Mouse (Mus musculus) thymus, adult 2 months (tissue): Measurements from ENCODE around the gene Ehf. TPM values are rescaled to one million over a fixed set of nuclear protein-coding genes. Genes with fewer than 3 reads are reported as not detected.

Experiments used
- DNase-seq: peaks from one replicate; pipeline ENCODE4 v3.0.0; 2021
- H3K27ac ChIP-seq: fragments of 200-500 bp; 2 replicates; pipeline ENCODE4 v1.5.1; 2012; ENCODE audit warnings: low read length, control low read depth; ENCODE audit not compliant: control insufficient read depth, insufficient read depth
- H3K27me3 ChIP-seq: fragments of 200-500 bp; 2 replicates; pipeline ENCODE4 v1.6.1; 2012; ENCODE audit warnings: mild to moderate bottlenecking, low read length, moderate library complexity, mixed read lengths; ENCODE audit not compliant: control insufficient read depth, insufficient read depth
- H3K36me3 ChIP-seq: fragments of 200-500 bp; 2 replicates; pipeline ENCODE4 v1.6.1; 2012; ENCODE audit warnings: mild to moderate bottlenecking, low read length, moderate library complexity; ENCODE audit not compliant: control insufficient read depth, insufficient read depth
- H3K4me1 ChIP-seq: fragments of 200-500 bp; replicated peaks from 2 replicates; pipeline ENCODE4 v1.6.1; 2012; ENCODE audit warnings: low read length; ENCODE audit not compliant: control insufficient read depth, insufficient read depth
- H3K4me3 ChIP-seq: fragments of 200-500 bp; 2 replicates; pipeline ENCODE4 v1.5.1; 2012; ENCODE audit warnings: mild to moderate bottlenecking, low read length, control low read depth, moderate library complexity; ENCODE audit not compliant: control insufficient read depth, insufficient read depth
- CTCF ChIP-seq: fragments of 200-500 bp; IDR thresholded peaks from 2 replicates; pipeline ENCODE4 v1.5.1; 2012; ENCODE audit warnings: mild to moderate bottlenecking, control low read depth, low read length, moderate library complexity, borderline replicate concordance; ENCODE audit not compliant: control insufficient read depth, poor library complexity, insufficient read depth; ENCODE audit errors: extremely low read depth
- POLR2A ChIP-seq: fragments of 200-500 bp; IDR thresholded peaks from 2 replicates; pipeline ENCODE4 v1.6.1; 2012; ENCODE audit warnings: mild to moderate bottlenecking, low read length, control low read depth, moderate library complexity; ENCODE audit not compliant: control insufficient read depth, poor library complexity, insufficient read depth; ENCODE audit errors: extremely low read depth
- WGBS: fragments of 180-500 bp; shearing (Covaris S2); methylation state at CpG from one replicate; pipeline ENCODE4 v1.1.7; 2018; 5-methylcytosine and 5-hydroxymethylcytosine counted together
- polyA plus RNA-seq: library from polyadenylated mRNA; depleted of rRNA; stranded (reverse); fragments of >200 nt; gene quantifications from 2 replicates; pipeline ENCODE4 v1.2.3, GENCODE M21; 2012

Ehf gene
- polyA plus RNA-seq, 1 experiment = 7.2 TPM

- Histone ChIP-seq H3K4me3 (no peak overlapping the region), H3K36me3 (no peaks in the 10 kb centered on the region), H3K27me3 (no peaks in the 10 kb centered on the region), H3K27ac (no peak overlapping the region), H3K4me1 (no peaks in the 10 kb centered on the region)
- WGBS = 95% methylated on average over 1 of the region's 1 CpGs
- TF ChIP-seq CTCF (no peak), POLR2A (no peak)
- no peak for DNase-seq
Measured at GRCm38 (mm10) chr2:103274270-103274669, 28.8 kb downstream of the Ehf start.

DNA sequence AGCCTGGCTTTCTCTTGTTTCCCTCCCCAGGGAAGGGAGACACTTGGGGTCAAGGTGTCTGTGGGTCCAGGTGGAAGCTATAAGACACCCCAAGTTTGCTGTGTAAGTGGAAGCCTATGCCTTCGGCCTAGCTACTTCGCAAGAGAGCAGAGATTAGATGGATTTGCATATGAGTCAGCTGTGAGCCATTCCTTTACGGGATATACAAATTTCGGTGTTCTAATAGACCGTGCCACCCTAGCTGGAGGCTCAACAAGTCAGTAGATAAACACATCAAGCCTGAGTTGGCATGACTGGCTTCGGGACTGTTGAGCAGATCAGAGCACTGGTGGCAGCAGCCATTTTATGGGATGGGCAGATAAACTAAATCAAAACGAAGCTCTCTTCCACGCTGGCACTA lies 31.6 kb downstream of the Ehf start:
- H3K36me3 ChIP-seq = no peaks in the 10 kb centered on the region
- no peaks in the 10 kb centered on the region for H3K27me3 ChIP-seq
- TF ChIP-seq CTCF (no peak), POLR2A (no peak)
- H3K4me3 ChIP-seq = no peak overlapping the region
- WGBS = 95% methylated on average over 8 of the region's 8 CpGs
- no peak for DNase-seq
- H3K4me1 ChIP-seq = no peaks in the 10 kb centered on the region
- no peak overlapping the region for H3K27ac ChIP-seq

DNA sequence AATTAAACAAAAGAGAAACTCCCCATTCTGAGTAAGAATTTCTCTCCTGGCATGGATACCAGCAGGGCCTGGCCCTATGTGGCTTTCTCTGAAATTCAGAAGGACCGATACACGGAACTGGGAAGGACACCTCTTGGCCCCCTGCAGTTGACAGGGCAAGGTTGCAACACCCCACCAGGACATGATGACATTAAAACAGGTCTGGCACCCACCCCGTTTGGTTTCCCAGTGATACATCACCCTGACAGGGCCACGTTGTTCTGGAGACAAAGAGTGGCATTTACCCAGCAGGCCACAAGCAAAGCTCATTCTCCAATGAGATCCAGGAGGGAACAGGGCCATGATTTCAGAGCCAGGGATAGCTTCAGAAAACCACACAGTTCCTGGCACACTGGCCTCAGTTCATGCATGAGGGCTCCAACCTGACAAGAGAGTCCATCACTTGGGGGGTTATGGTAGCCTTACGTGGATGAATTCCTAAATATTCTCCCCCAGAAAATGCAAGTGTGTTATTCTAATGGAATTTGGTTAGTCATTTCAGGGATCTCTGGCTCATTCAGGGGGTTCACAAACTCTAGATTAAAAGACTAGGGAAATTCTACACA lies 32.4 kb downstream of the Ehf start:
- no peaks in the 10 kb centered on the region for H3K27me3 ChIP-seq
- H3K4me1 ChIP-seq = no peaks in the 10 kb centered on the region
- H3K4me3 ChIP-seq = no peak overlapping the region
- no peaks in the 10 kb centered on the region for H3K36me3 ChIP-seq
- no peak for DNase-seq
- no peak for TF ChIP-seq CTCF
- no peak for TF ChIP-seq POLR2A
- 93% methylated on average over 5 of the region's 5 CpGs for WGBS
- no peak overlapping the region for H3K27ac ChIP-seq

DNA sequence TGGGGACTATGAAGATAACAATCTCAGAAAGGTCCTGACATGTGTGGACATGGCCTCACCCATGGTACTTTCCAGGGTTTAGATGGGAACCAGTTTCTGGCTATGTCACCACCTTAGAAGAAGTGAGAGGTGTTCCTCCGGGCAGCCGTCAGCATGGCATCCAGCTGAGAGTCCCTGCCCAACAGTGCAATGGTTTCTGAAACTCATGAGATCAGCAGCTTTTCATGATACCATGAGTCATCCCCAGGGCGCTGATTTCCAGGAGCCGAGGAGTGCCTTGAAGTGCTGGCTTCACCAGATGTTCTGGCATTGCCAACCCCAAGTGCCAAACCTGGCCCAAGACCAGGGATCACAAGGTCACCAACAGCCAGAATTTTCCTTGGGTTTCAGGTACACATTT lies 64.0 kb downstream of the Ehf start:
- WGBS = 93% methylated on average over 4 of the region's 4 CpGs

GRCm38 (mm10) chr2:103226781-103227180 lies 76.3 kb downstream of the Ehf start:
- no peak for TF ChIP-seq POLR2A
- TF ChIP-seq CTCF = no peak
- Histone ChIP-seq H3K27me3 (no peaks in the 10 kb centered on the region), H3K4me3 (no peak overlapping the region), H3K4me1 (no peaks in the 10 kb centered on the region), H3K27ac (no peak overlapping the region), H3K36me3 (no peaks in the 10 kb centered on the region)
- DNase-seq = no peak
- WGBS = 95% methylated on average over 2 of the region's 2 CpGs

More for the DNA sequence above, 64.0 kb downstream of the Ehf start:
- no peak for DNase-seq
- Histone ChIP-seq H3K4me1 (no peaks in the 10 kb centered on the region), H3K36me3 (no peaks in the 10 kb centered on the region), H3K27ac (no peak overlapping the region), H3K27me3 (no peaks in the 10 kb centered on the region), H3K4me3 (no peak overlapping the region)
- TF ChIP-seq POLR2A (no peak), CTCF (no peak)

GRCm38 (mm10) chr2:103220871-103221270 lies 82.2 kb downstream of the Ehf start:
- no peak overlapping the region for H3K27ac ChIP-seq
- no peak for TF ChIP-seq CTCF
- TF ChIP-seq POLR2A = no peak
- H3K36me3 ChIP-seq = no peaks in the 10 kb centered on the region
- DNase-seq = no peak
- H3K4me1 ChIP-seq = no peaks in the 10 kb centered on the region
- WGBS = 95% methylated on average over 2 of the region's 2 CpGs
- H3K4me3 ChIP-seq = no peak overlapping the region
- no peaks in the 10 kb centered on the region for H3K27me3 ChIP-seq

DNA sequence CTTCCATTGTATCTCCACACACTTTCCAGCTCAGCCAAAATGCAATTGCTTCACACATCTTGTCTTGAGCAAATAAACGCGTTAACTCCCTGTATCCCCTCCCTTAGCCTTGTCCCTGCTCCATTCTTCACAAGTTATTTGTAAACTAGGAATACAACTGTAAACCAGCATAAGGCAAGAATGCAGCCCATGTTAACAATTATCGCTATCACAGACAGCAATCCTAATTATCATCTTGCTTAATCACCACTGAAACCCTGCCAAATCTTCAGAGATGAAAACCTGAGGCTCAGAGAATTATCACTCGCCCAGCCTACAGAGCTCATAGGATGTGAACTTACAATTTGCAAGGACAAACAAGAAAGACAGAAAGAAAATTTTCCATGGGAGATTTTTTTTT lies 84.8 kb downstream of the Ehf start:
- Histone ChIP-seq H3K4me1 (no peaks in the 10 kb centered on the region), H3K4me3 (no peak overlapping the region), H3K36me3 (no peaks in the 10 kb centered on the region), H3K27me3 (no peaks in the 10 kb centered on the region), H3K27ac (no peak overlapping the region)
- no peak for DNase-seq
- WGBS = 95% methylated on average over 4 of the region's 4 CpGs
- TF ChIP-seq CTCF (no peak), POLR2A (no peak)
